Mouse (Mus musculus) embryonic fibroblast, embryonic 13.5 days (primary cell): ENCODE data around the gene Jarid2.

Experiments used
- CTCF ChIP-seq: IDR thresholded peaks from 2 replicates; pipeline ENCODE4 v1.5.1; 2011; ENCODE audit warnings: mild to moderate bottlenecking, control low read depth, low read length, moderate library complexity, borderline replicate concordance; ENCODE audit not compliant: insufficient read depth
- POLR2A ChIP-seq: IDR thresholded peaks from 2 replicates; pipeline ENCODE4 v1.6.1; 2011; ENCODE audit warnings: low read depth, mild to moderate bottlenecking, control low read depth, low read length, moderate library complexity

DNA sequence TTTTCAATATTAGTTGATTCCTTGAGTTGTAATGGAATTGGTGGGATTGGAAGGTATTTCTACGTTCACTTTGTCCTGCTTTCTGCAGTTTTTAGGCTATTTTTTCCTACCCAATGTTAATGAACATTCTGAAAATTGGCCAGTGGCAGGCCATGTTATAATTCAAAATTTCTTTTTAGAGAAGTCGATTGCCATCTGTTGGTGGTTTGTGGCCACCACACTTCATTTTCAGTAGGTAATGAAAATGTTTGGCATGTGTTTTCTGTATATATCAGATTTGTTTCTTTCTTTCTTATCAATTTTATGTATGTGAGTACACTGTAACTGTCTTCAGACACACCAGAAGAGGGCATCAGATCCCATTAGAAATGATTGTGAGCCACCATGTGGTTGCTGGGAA, 136.3 kb downstream of the Jarid2 start:
- TF ChIP-seq CTCF (no peak), POLR2A (no peak)
